In the genomic region with DNA sequence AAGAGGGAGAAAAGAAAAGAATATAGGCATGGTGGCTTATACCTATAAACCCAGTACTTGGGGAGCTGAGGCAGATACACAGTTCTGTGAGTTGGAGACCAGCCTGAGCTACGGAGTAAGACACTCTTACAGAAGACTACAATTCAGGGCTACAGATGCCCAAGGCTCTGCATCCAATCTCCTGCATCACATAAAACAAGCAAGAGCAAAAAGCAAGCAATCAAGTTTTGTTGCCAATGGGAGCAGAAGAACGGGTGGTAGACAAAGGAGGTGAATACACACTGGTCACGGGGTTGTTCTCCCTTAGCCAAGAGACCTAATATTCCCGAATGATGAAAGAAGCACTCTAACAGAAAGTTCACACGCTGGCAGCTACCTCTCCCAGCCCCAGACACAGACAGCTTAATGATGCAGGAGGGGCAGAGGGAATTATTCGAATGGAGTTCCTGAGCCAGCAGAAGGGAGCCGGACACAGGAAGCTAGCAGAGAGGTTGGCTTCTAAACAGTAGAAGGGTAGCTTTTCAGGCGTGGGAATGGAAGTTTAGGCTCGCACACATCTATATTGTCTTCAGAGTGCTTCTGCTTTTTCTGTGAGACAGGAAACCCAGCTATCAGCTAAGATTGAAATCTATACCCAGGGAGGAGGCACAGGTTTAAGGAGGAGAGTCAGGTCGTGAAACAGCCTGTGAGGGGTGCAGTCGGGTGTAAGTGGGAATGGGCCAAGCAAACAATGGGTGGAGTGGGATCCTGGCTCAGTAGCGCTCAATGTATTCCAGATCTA, we compare ENCODE assay signal across 25 mouse cellular contexts. TPM values are rescaled to one million over a fixed set of nuclear protein-coding genes. Genes with fewer than 3 reads are reported as not detected.
DNase-seq lines count a peak whose midpoint lies in the region; ATAC-seq lines count a peak whose summit lies in the region.
"Had no signal": no experiment of that assay in that cellular context is flagged by ENCODE, and none has a peak within 500 bp of the region (broad histone marks: within the 10 kb centered on the region; RNA-seq: fewer than 3 reads in every experiment).

No protein-coding gene starts in this region.

- no peaks in the 10 kb centered on the region for H3K9me3 ChIP-seq in hindbrain, embryonic 14.5 days (ENCODE audit: control insufficient read depth, low read length)
- no peaks in the 10 kb centered on the region for H3K9me3 ChIP-seq in liver, embryonic 11.5 days (ENCODE audit: control insufficient read depth, low read length)
- H3K9me3 ChIP-seq: heart, embryonic 15.5 days; hindbrain, embryonic 10.5 days had no signal

- no peak overlapping the region for H3K4me3 ChIP-seq in hindbrain, embryonic 14.5 days (replicated peaks; ENCODE audit: low read length)
- H3K4me3 ChIP-seq in liver, embryonic 11.5 days (ENCODE audit: low read depth, low read length), result no peak overlapping the region
- H3K4me3 ChIP-seq: heart, embryonic 15.5 days; hindbrain, embryonic 10.5 days; left cerebral cortex, adult 2 months; myocyte had no signal

- H3K27me3 ChIP-seq in hindbrain, embryonic 14.5 days (ENCODE audit: control insufficient read depth, insufficient read depth, low read length), result no peaks in the 10 kb centered on the region
- H3K27me3 ChIP-seq in liver, embryonic 11.5 days (replicated peaks; ENCODE audit: control insufficient read depth, insufficient read depth, low read length), result no peaks in the 10 kb centered on the region
- H3K27me3 ChIP-seq: heart, embryonic 15.5 days; Patski had no signal

- WGBS in hindbrain, embryonic 14.5 days, result 67% methylated on average over 12 of the region's 12 CpGs
- 44% methylated on average over 12 of the region's 12 CpGs for WGBS in liver, embryonic 11.5 days

- intact Hi-C loops in heart, postnatal 14 days (cut with DNase I), result no loop called here

- no peak overlapping the region for H3K27ac ChIP-seq in hindbrain, embryonic 14.5 days
- H3K27ac ChIP-seq in liver, embryonic 11.5 days (ENCODE audit: low read depth, low read length), result no peak overlapping the region
- H3K27ac ChIP-seq: heart, embryonic 15.5 days; hindbrain, embryonic 10.5 days; left cerebral cortex, adult 2 months had no signal

- ATAC-seq in common myeloid progenitor, adult 5-6 weeks (replicated peaks; ENCODE audit: low read depth, poor library complexity, severe bottlenecking), result peak; percentile 62
- ATAC-seq in megakaryocyte progenitor cell, adult 5-6 weeks (replicated peaks; ENCODE audit: poor library complexity), result peak; percentile 38
- no peak for ATAC-seq in hindbrain, embryonic 14.5 days (ENCODE audit: low FRiP score)
- ATAC-seq in liver, embryonic 11.5 days (replicated peaks; ENCODE audit: low FRiP score), result no peak
- ATAC-seq: Patski had no signal

- H3K4me2 ChIP-seq in hindbrain, embryonic 14.5 days (replicated peaks), result no peak overlapping the region
- no peak overlapping the region for H3K4me2 ChIP-seq in liver, embryonic 11.5 days
- H3K4me2 ChIP-seq: heart, embryonic 15.5 days had no signal

- H3K36me3 ChIP-seq in hindbrain, embryonic 14.5 days (replicated peaks; ENCODE audit: control insufficient read depth, insufficient read depth), result no peaks in the 10 kb centered on the region
- H3K36me3 ChIP-seq in liver, embryonic 11.5 days (ENCODE audit: control insufficient read depth, insufficient read depth, low read length), result no peaks in the 10 kb centered on the region
- H3K36me3 ChIP-seq: heart, embryonic 15.5 days; hindbrain, embryonic 10.5 days had no signal

- no peaks in the 10 kb centered on the region for H3K4me1 ChIP-seq in hindbrain, embryonic 14.5 days (replicated peaks; ENCODE audit: control insufficient read depth, insufficient read depth, low read length)
- H3K4me1 ChIP-seq in liver, embryonic 11.5 days (replicated peaks; ENCODE audit: control insufficient read depth, insufficient read depth, low read length), result no peaks in the 10 kb centered on the region
- H3K4me1 ChIP-seq: heart, embryonic 15.5 days had no signal

- H3K9ac ChIP-seq in hindbrain, embryonic 14.5 days, result no peak overlapping the region
- H3K9ac ChIP-seq in liver, embryonic 11.5 days (ENCODE audit: low read depth, low read length), result no peak overlapping the region
- H3K9ac ChIP-seq: heart, embryonic 15.5 days had no signal

- peak; percentile 79 for DNase-seq in heart, adult 11 months
- DNase-seq in heart, postnatal 14 days, result no peak
- peak; percentile 33 to 39 for DNase-seq in B cell, adult 2 months
- DNase-seq in hindbrain, embryonic 14.5 days (ENCODE audit: low spot score), result no peak
- no peak for DNase-seq in layer of hippocampus, adult 8-10 months (ENCODE audit: low spot score in 2 of 2)
- no peak for DNase-seq in liver, embryonic 11.5 days (ENCODE audit: low spot score)
- DNase-seq: adrenal gland, postnatal 14 days; cerebellum, adult 11-12 months; cerebellum, postnatal 14 days; embryo, embryonic 11 days; kidney, adult 2 months; kidney, postnatal 14 days; left cerebral cortex, postnatal 4 days; liver; lung, adult 2 months; lung, postnatal 36 days; midbrain, embryonic 14.5 days; thymus, postnatal 25 days had no signal

RNA-seq across cellular contexts. Expression of a gene that starts 15.2 kb away (rescaled TPM):
- total RNA-seq in heart, postnatal 14 days (2021), result 10 to 100 TPM; 29.3 to 35.2 TPM
- 6.4 and 7.3 TPM in 2 replicates for total RNA-seq in common myeloid progenitor, adult 5-6 weeks (2017)
- total RNA-seq in megakaryocyte progenitor cell, adult 5-6 weeks (2015), result 16.8 and 18.6 TPM in 2 replicates
- 19.7 and 23.1 TPM in 2 replicates for total RNA-seq in megakaryocyte progenitor cell, adult 5-6 weeks (2017)
- 15.2 and 16.0 TPM in 2 replicates for polyA plus RNA-seq in hindbrain, embryonic 14.5 days (2014; fragmentation: Nextera tagmentation; extraction: Ambion mirVana)
- 10 to 100 TPM; 12.6 to 17.8 (median 14.1) TPM for total RNA-seq in layer of hippocampus, adult 8-10 months (2022)
- 6.1 TPM in 2 replicates for polyA plus RNA-seq in liver, embryonic 11.5 days (2014; fragmentation: Nextera tagmentation; extraction: Ambion mirVana)

Comparison
In these comparisons a context has a peak if more than half of its experiments do, and no peak if none do; other contexts are left out.
1. DNase-seq: peak in heart, adult 11 months (single experiment) and B cell, adult 2 months (2 of 2); none in heart, postnatal 14 days (0 of 2), hindbrain, embryonic 14.5 days (single experiment), layer of hippocampus, adult 8-10 months (0 of 2) and liver, embryonic 11.5 days (single experiment).
2. ATAC-seq: peak in common myeloid progenitor, adult 5-6 weeks (single experiment) and megakaryocyte progenitor cell, adult 5-6 weeks (single experiment); none in hindbrain, embryonic 14.5 days (single experiment) and liver, embryonic 11.5 days (single experiment).